Mouse (Mus musculus): ENCODE results near the gene Atxn7l1. TPM values are rescaled to one million over a fixed set of nuclear protein-coding genes. Genes with fewer than 3 reads are reported as not detected.

Gene Atxn7l1
- polyA plus RNA-seq, 1 experiment from 2014 or later = 16.8 TPM

GRCm38 (mm10) chr12:33288746-33289145 lies 141.3 kb downstream of the Atxn7l1 start:
- Histone ChIP-seq H3K27ac (ENCODE audit: low read length) (no peak overlapping the region), H3K4me1 (ENCODE audit: control insufficient read depth, low read depth, low read length) (no peaks in the 10 kb centered on the region), H3K4me3 (ENCODE audit: low read depth, low read length) (no peak overlapping the region), H3K9me3 (replicated peaks; ENCODE audit: control insufficient read depth, low read length) (no peaks in the 10 kb centered on the region), H3K4me2 (ENCODE audit: low read depth, low read length) (no peak overlapping the region), H3K36me3 (ENCODE audit: control insufficient read depth, insufficient read depth) (no peaks in the 10 kb centered on the region), H3K9ac (ENCODE audit: low read depth, low read length) (no peak overlapping the region), H3K27me3 (ENCODE audit: control insufficient read depth, insufficient read depth, low read depth, low read length) (no peaks in the 10 kb centered on the region)
- 71% methylated on average over 2 of the region's 2 CpGs for WGBS (ENCODE audit: insufficient replicate concordance)
- no peak for ATAC-seq (ENCODE audit: low read depth)

- 0% methylated on average over 14 of the region's 14 CpGs for WGBS (ENCODE audit: insufficient replicate concordance)
- H3K4me1 ChIP-seq (ENCODE audit: control insufficient read depth, low read depth, low read length) = peaks cover 27% of the 10 kb centered on the region
- peak overlapping the region; percentile 64 for H3K9ac ChIP-seq (ENCODE audit: low read depth, low read length)
- peak overlapping the region; percentile 88 for H3K27ac ChIP-seq (ENCODE audit: low read length)
- peak overlapping the region; percentile 89 for H3K4me2 ChIP-seq (ENCODE audit: low read depth, low read length)
- peak overlapping the region; percentile 62 for H3K4me3 ChIP-seq (ENCODE audit: low read depth, low read length)
- H3K27me3 ChIP-seq (ENCODE audit: control insufficient read depth, insufficient read depth, low read depth, low read length) = no peaks in the 10 kb centered on the region
- peak; percentile 81 for ATAC-seq (ENCODE audit: low read depth)
- H3K9me3 ChIP-seq (replicated peaks; ENCODE audit: control insufficient read depth, low read length) = no peaks in the 10 kb centered on the region
- H3K36me3 ChIP-seq (ENCODE audit: control insufficient read depth, insufficient read depth) = no peaks in the 10 kb centered on the region
These were observed 154.6 kb downstream of the Atxn7l1 start for GRCm38 (mm10) chr12:33302070-33302469.

DNA sequence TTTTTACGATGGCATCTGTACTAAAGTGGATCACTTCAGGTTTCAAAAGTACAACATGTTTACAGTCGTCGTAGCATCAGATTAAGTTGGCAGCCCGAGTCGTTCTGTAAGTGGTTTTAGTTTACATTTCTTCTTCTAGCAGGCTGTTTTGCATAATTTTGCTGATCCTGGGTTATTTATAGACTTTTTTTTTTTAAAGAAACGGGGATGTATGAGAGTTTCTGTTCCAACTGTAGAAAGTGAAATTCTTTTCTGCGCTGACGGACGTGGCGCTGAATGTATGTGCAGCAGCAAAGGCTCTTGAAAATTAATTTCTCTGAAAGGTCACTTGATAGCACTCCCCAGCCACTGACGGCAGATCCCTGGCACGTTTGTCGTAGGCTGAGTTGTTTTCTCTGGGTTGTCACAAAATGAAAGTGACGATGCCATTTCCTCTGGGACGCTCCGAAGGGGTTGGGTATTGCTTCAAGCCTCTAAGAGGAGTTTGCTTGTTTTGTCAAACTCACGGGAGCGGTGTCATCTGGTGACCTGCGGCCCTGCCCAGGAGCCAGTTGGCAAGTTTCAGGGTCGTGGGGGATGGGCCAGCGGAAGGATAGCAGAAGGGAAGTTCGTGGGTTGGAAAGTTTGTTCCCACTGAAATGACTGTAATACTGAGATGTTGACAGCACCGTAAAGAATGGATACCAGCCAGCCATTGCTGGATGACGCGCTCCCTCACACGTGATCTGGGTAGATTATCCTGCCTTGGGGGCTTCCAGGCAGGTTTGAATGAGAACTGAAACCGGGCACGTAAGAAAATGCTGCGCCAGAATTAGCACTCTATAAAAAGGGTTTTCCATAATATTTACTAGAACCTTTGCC lies 155.3 kb downstream of the Atxn7l1 start:
- peak; percentile 60 for ATAC-seq (ENCODE audit: low read depth)
- peak overlapping the region; percentile 88 for H3K27ac ChIP-seq (ENCODE audit: low read length)
- H3K36me3 ChIP-seq (ENCODE audit: control insufficient read depth, insufficient read depth) = no peaks in the 10 kb centered on the region
- no peaks in the 10 kb centered on the region for H3K27me3 ChIP-seq (ENCODE audit: control insufficient read depth, insufficient read depth, low read depth, low read length)
- H3K4me2 ChIP-seq (ENCODE audit: low read depth, low read length) = peak overlapping the region; percentile 89
- under 1% methylated on average over 29 of the region's 29 CpGs for WGBS (ENCODE audit: insufficient replicate concordance)
- peaks cover 27% of the 10 kb centered on the region for H3K4me1 ChIP-seq (ENCODE audit: control insufficient read depth, low read depth, low read length)
- peak overlapping the region; percentile 62 for H3K4me3 ChIP-seq (ENCODE audit: low read depth, low read length)
- peak overlapping the region; percentile 64 for H3K9ac ChIP-seq (ENCODE audit: low read depth, low read length)
- H3K9me3 ChIP-seq (replicated peaks; ENCODE audit: control insufficient read depth, low read length) = no peaks in the 10 kb centered on the region

- Histone ChIP-seq H3K36me3 (ENCODE audit: control insufficient read depth, insufficient read depth) (no peaks in the 10 kb centered on the region), H3K4me1 (ENCODE audit: control insufficient read depth, low read depth, low read length) (peaks cover 29% of the 10 kb centered on the region), H3K27ac (ENCODE audit: low read length) (peak overlapping the region; percentile 88), H3K9ac (ENCODE audit: low read depth, low read length) (peak overlapping the region; percentile 64), H3K4me2 (ENCODE audit: low read depth, low read length) (peak overlapping the region; percentile 89), H3K9me3 (replicated peaks; ENCODE audit: control insufficient read depth, low read length) (no peaks in the 10 kb centered on the region), H3K4me3 (ENCODE audit: low read depth, low read length) (peak overlapping the region; percentile 62), H3K27me3 (ENCODE audit: control insufficient read depth, insufficient read depth, low read depth, low read length) (no peaks in the 10 kb centered on the region)
- WGBS (ENCODE audit: insufficient replicate concordance) = 11% methylated on average over 9 of the region's 9 CpGs
- ATAC-seq (ENCODE audit: low read depth) = no peak
These were observed 155.9 kb downstream of the Atxn7l1 start for GRCm38 (mm10) chr12:33303384-33303770.

GRCm38 (mm10) chr12:33305106-33305505 lies 157.6 kb downstream of the Atxn7l1 start:
- Histone ChIP-seq H3K27ac (ENCODE audit: low read length) (no peak overlapping the region), H3K9ac (ENCODE audit: low read depth, low read length) (no peak overlapping the region), H3K4me3 (ENCODE audit: low read depth, low read length) (no peak overlapping the region), H3K9me3 (replicated peaks; ENCODE audit: control insufficient read depth, low read length) (no peaks in the 10 kb centered on the region), H3K4me1 (ENCODE audit: control insufficient read depth, low read depth, low read length) (peaks cover 35% of the 10 kb centered on the region), H3K36me3 (ENCODE audit: control insufficient read depth, insufficient read depth) (no peaks in the 10 kb centered on the region), H3K27me3 (ENCODE audit: control insufficient read depth, insufficient read depth, low read depth, low read length) (no peaks in the 10 kb centered on the region), H3K4me2 (ENCODE audit: low read depth, low read length) (no peak overlapping the region)
- WGBS (ENCODE audit: insufficient replicate concordance) = 78% methylated on average over 9 of the region's 9 CpGs
- no peak for ATAC-seq (ENCODE audit: low read depth)

- Histone ChIP-seq H3K4me3 (ENCODE audit: low read depth, low read length) (no peak overlapping the region), H3K4me2 (ENCODE audit: low read depth, low read length) (no peak overlapping the region), H3K4me1 (ENCODE audit: control insufficient read depth, low read depth, low read length) (peaks cover 38% of the 10 kb centered on the region), H3K36me3 (ENCODE audit: control insufficient read depth, insufficient read depth) (no peaks in the 10 kb centered on the region), H3K27ac (ENCODE audit: low read length) (no peak overlapping the region), H3K9me3 (replicated peaks; ENCODE audit: control insufficient read depth, low read length) (no peaks in the 10 kb centered on the region), H3K9ac (ENCODE audit: low read depth, low read length) (no peak overlapping the region), H3K27me3 (ENCODE audit: control insufficient read depth, insufficient read depth, low read depth, low read length) (no peaks in the 10 kb centered on the region)
- WGBS (ENCODE audit: insufficient replicate concordance) = 25% methylated on average over 5 of the region's 5 CpGs
- no peak for ATAC-seq (ENCODE audit: low read depth)
These were observed 159.0 kb downstream of the Atxn7l1 start for GRCm38 (mm10) chr12:33306476-33306875.

DNA sequence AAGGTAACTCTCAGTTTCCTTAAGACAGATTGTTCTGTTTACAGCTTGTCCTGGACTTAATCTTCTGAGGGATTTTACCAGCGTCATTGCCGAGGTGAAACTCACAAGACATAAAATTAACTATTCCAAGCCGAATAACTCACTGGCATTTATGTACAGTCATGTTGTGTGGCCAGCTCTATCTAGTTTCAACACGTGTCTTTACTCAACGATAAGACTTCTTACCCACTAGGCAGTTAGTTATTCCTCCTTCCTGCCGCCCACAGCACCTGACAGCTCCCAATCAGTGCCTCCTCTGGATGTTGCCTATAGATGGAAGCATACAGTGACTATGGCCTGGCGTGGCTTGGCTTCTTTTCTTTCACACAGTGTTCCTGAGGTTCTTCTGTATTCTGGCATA lies 161.2 kb downstream of the Atxn7l1 start:
- H3K4me3 ChIP-seq (ENCODE audit: low read depth, low read length) = no peak overlapping the region
- no peaks in the 10 kb centered on the region for H3K9me3 ChIP-seq (replicated peaks; ENCODE audit: control insufficient read depth, low read length)
- peak; percentile 81 for ATAC-seq (ENCODE audit: low read depth)
- no peak overlapping the region for H3K4me2 ChIP-seq (ENCODE audit: low read depth, low read length)
- no peak overlapping the region for H3K9ac ChIP-seq (ENCODE audit: low read depth, low read length)
- H3K27ac ChIP-seq (ENCODE audit: low read length) = peak overlapping the region; percentile 62
- H3K27me3 ChIP-seq (ENCODE audit: control insufficient read depth, insufficient read depth, low read depth, low read length) = no peaks in the 10 kb centered on the region
- no peaks in the 10 kb centered on the region for H3K36me3 ChIP-seq (ENCODE audit: control insufficient read depth, insufficient read depth)
- WGBS (ENCODE audit: insufficient replicate concordance) = 39% methylated on average over 7 of the region's 7 CpGs
- peaks cover 36% of the 10 kb centered on the region for H3K4me1 ChIP-seq (ENCODE audit: control insufficient read depth, low read depth, low read length)

DNA sequence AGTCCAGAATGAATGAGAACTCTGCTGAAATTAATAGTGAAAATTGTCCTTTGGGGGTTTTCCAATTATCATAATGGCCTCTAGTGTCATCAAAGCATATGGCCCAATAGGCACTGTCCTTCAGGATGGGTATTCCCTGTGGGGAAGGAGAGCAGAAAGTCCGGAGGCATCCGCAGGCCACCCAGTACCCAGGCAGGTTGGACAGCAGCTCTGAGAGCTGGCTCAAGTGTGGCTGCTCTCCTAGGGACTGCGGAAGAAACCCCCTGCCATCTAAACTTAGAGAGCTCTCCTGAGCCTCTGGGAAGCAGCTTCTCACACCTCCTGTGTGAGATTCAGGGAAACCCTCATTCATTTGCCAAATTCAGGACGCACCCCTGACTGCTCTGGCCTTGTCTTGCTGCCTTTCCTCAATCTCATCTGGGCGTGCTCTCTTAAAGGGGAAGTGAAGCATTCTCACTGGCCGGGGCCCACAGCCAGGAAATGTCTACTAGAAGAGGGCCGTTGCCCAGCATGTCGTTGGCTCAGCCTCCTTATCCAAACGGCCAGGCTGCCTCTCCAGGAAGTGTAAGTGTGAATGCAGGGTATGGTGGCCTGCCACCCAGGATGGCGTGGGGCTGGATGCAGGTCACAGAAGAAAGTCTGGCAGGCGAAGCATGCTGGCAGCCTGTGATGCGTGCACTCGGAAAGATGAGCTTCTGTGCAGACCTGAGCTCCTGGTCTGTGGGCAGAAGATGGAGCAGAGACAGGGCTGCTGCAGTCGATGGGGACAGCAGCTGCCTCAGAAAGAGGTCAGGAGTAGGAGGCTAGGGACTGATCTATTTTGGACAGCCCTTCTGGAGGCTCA lies 166.6 kb downstream of the Atxn7l1 start:
- Histone ChIP-seq H3K4me3 (ENCODE audit: low read depth, low read length) (peak overlapping the region; percentile 69), H3K4me2 (ENCODE audit: low read depth, low read length) (peak overlapping the region; percentile 85), H3K4me1 (ENCODE audit: control insufficient read depth, low read depth, low read length) (peaks cover 64% of the 10 kb centered on the region), H3K9ac (ENCODE audit: low read depth, low read length) (peak overlapping the region; percentile 82), H3K27me3 (ENCODE audit: control insufficient read depth, insufficient read depth, low read depth, low read length) (no peaks in the 10 kb centered on the region), H3K9me3 (replicated peaks; ENCODE audit: control insufficient read depth, low read length) (no peaks in the 10 kb centered on the region), H3K36me3 (ENCODE audit: control insufficient read depth, insufficient read depth) (peaks cover under 1% of the 10 kb centered on the region), H3K27ac (ENCODE audit: low read length) (peak overlapping the region; percentile 94)
- 13% methylated on average over 14 of the region's 14 CpGs for WGBS (ENCODE audit: insufficient replicate concordance)
- peak; percentile 39 for ATAC-seq (ENCODE audit: low read depth)
